Mouse (Mus musculus) kidney, embryonic 14.5 days (tissue): ENCODE results near the gene Fbn1. TPM values are rescaled to one million over a fixed set of nuclear protein-coding genes. Genes with fewer than 3 reads are reported as not detected.

Experiments
- ATAC-seq: fragments of 200-750 bp; cut with Nextera tagmentation; 2 replicates; pipeline ENCODE4 v1.8.0; 2017; ENCODE audit warnings: moderate number of reproducible peaks, mild to moderate bottlenecking, moderate TSS enrichment, moderate library complexity; ENCODE audit not compliant: low FRiP score, low TSS enrichment
- H3K27ac ChIP-seq: fragments of 300-500 bp; sonication (generic); 2 replicates; pipeline ENCODE4 v1.5.1; 2014; ENCODE audit warnings: low read depth, mild to moderate bottlenecking, low read length, moderate library complexity, mixed read lengths
- H3K27me3 ChIP-seq: fragments of 300-500 bp; sonication (generic); 2 replicates; pipeline ENCODE4 v1.6.1; 2014; ENCODE audit warnings: mild to moderate bottlenecking, low read length; ENCODE audit not compliant: control insufficient read depth, insufficient read depth
- H3K36me3 ChIP-seq: fragments of 300-500 bp; sonication (generic); 2 replicates; pipeline ENCODE4 v1.6.1; 2014; ENCODE audit warnings: low read length, mixed read lengths; ENCODE audit not compliant: control insufficient read depth, insufficient read depth
- H3K4me1 ChIP-seq: fragments of 300-500 bp; sonication (generic); 2 replicates; pipeline ENCODE4 v1.6.1; 2014; ENCODE audit warnings: low read length, mixed read lengths; ENCODE audit not compliant: control insufficient read depth, insufficient read depth
- H3K4me2 ChIP-seq: fragments of 300-500 bp; sonication (generic); replicated peaks from 2 replicates; pipeline ENCODE4 v1.6.1; 2014; ENCODE audit warnings: low read depth, mild to moderate bottlenecking, low read length
- H3K4me3 ChIP-seq: fragments of 300-500 bp; sonication (generic); 2 replicates; pipeline ENCODE4 v1.5.1; 2014; ENCODE audit warnings: mild to moderate bottlenecking, low read length
- H3K9ac ChIP-seq: fragments of 300-500 bp; sonication (generic); 2 replicates; pipeline ENCODE4 v1.6.1; 2014; ENCODE audit warnings: low read depth, mild to moderate bottlenecking, low read length, moderate library complexity
- H3K9me3 ChIP-seq: fragments of 300-500 bp; sonication (generic); 2 replicates; pipeline ENCODE4 v1.6.1; 2016; ENCODE audit warnings: low read length; ENCODE audit not compliant: control insufficient read depth
- WGBS: fragments of 180-500 bp; shearing (Covaris S2); extraction: QIAGEN DNeasy Blood & Tissue Kit; methylation state at CpG from one replicate; pipeline ENCODE4 v1.1.7; 2014; 5-methylcytosine and 5-hydroxymethylcytosine counted together
- polyA plus RNA-seq: library from polyadenylated mRNA; unstranded; fragments of >200 nt; fragmentation: Nextera tagmentation; extraction: Ambion mirVana; gene quantifications from 2 replicates; pipeline ENCODE4 v1.2.1, GENCODE M21; 2014

The Fbn1 gene
- polyA plus RNA-seq = 10.9 and 19.8 TPM in 2 replicates

DNA sequence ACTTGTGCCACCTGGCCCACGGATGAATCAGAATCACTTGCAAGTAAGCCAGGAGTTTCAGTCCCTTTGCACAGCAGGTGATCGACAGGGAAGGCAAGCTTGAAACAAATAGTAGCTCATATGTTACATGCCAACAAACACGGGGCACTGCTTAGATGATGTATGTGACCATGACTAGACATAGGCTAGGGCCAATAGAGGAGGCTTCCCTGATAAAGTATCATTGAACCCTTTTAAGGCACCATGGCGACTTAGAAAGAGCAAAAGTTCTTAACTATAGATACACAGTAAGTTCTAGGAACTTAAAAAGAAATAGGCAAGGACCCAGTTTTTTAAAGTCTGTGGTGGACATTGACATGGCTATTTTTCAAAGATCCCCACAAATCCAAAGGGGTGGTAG, at the start of gene Fbn1:
Gene Fbn1, minus strand, starts transcription at position 101 of the 400 bp plus-strand sequence.
- H3K36me3 ChIP-seq = no peaks in the 10 kb centered on the region
- WGBS = 84% methylated on average over 4 of the region's 4 CpGs
- H3K9ac ChIP-seq = peak within 1 kb of the TSS; percentile 77
- H3K4me2 ChIP-seq = peak within 1 kb of the TSS; percentile 94
- H3K27ac ChIP-seq = peak within 1 kb of the TSS; percentile 70; the same call in 1 of the 2 replicates
- no peak for ATAC-seq
- no peaks in the 10 kb centered on the region for H3K4me1 ChIP-seq
- H3K4me3 ChIP-seq = peak within 1 kb of the TSS; percentile 70
- no peaks in the 10 kb centered on the region for H3K9me3 ChIP-seq
- peaks cover 4% of the 10 kb centered on the region; the same call in 1 of the 2 replicates for H3K27me3 ChIP-seq

DNA sequence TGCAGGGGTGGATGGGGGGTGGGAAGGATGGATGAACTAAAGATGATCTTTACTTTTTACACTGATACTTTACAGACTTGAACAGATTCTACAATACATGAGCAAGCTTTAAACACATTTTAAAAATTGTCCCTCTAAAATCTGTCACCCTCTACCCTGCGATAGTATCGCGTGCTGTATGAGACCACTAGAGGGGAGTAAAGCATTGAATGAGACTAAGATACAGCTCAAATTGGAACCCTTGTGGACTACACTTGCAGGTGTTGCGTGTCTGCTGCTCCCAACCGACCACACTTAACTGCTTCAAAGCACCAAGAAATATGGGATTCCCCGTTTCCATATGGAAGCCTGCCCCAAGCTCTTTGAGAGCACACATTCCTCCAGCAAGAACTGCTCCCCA, 48.0 kb upstream of the Fbn1 start:
- ATAC-seq = no peak; the same call in 1 of the 2 replicates
- Histone ChIP-seq H3K27ac (no peak overlapping the region), H3K4me1 (no peaks in the 10 kb centered on the region), H3K9me3 (no peaks in the 10 kb centered on the region), H3K4me2 (no peak overlapping the region), H3K27me3 (no peaks in the 10 kb centered on the region), H3K4me3 (no peak overlapping the region), H3K9ac (no peak overlapping the region), H3K36me3 (no peaks in the 10 kb centered on the region)
- WGBS = 75% methylated on average over 6 of the region's 6 CpGs

DNA sequence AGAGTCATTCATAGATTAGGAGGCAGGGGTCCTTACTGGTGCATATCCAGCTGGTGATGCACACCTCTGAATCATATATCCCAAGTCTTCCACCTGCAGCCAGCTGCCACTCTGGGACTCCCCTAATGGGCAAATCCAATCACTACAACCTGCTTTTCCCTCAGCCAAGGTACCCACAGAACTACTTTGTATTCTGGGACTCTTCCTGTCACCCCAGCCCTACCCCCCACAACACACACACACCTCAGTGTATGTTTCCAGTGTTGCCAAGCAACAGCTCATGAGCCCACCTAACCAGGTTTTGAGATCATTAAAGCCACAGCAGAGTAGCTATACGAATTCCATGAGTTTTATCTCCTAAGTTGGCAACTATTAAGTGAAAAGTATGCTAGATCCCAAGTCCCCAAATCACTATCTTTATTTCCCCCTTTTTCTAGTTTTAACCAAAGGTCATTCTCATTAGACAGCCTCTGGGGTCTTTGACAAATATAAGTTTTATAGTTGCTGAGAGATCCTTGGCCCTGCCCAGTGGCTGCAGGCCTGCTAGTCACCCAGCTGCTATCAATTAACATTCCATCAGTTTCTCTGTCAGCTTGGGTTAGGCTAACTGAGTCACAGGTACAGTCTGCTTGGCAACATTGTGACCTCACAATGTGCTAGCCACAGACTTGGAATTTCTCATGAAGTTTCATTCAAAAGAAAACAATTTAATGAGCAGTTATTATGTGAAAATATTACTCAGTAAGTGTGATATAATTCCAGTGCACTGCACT, 41.2 kb upstream of the Fbn1 start:
- Histone ChIP-seq H3K4me2 (no peak overlapping the region), H3K4me1 (0 out of 2 replicates have a peak, but pooled peaks cover 3% of the 10 kb centered on the region), H3K27me3 (no peaks in the 10 kb centered on the region), H3K9ac (no peak overlapping the region), H3K36me3 (no peaks in the 10 kb centered on the region), H3K4me3 (no peak overlapping the region), H3K27ac (no peak overlapping the region), H3K9me3 (no peaks in the 10 kb centered on the region; the same call in 1 of the 2 replicates)
- WGBS = 63% methylated on average over 1 of the region's 1 CpGs
- ATAC-seq = no peak

DNA sequence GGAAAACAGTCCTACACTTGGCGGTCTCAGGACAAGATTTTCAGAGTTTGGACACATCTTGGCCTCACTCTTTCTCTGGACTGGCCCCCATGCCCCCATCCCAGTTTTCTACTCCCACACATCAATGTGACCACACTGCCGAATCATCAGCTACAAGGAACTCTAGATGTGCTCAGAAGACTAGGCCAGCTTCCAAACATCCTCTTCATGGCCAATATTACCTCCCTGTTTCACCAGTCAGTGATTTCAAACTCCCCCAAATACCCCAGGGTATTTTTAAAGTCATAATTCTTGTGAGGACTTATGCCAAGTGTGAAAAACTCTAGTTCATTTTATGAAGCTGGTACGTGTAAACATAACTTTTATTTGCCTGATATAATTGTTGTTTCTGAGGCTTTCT, 37.2 kb upstream of the Fbn1 start:
- H3K4me3 ChIP-seq = no peak overlapping the region
- 62% methylated on average over 3 of the region's 3 CpGs for WGBS
- no peak overlapping the region for H3K9ac ChIP-seq
- H3K4me2 ChIP-seq = no peak overlapping the region
- H3K4me1 ChIP-seq = 0 out of 2 replicates have a peak, but pooled peaks cover 3% of the 10 kb centered on the region
- ATAC-seq = no peak
- no peaks in the 10 kb centered on the region; the same call in 1 of the 2 replicates for H3K9me3 ChIP-seq
- no peaks in the 10 kb centered on the region for H3K27me3 ChIP-seq
- H3K27ac ChIP-seq = no peak overlapping the region
- H3K36me3 ChIP-seq = no peaks in the 10 kb centered on the region

DNA sequence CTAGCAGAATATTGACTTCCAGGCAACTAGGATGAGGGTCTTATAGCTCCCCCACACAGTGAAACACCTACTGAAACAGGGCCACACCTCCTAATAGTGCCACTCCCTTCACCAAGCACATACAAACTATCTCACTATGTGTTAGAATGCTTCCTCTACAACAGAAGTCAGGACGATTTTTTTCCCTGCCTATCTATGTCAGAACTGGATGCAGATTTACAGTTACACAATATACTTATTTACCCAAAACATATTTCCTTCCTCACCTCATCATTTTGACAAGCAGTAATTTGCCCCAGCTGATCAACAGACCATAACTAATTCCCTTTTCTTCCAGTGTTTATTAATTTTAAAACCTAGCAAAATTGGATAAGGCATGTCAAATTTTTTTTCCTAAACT, 35.9 kb upstream of the Fbn1 start:
- Histone ChIP-seq H3K4me2 (no peak overlapping the region), H3K9me3 (no peaks in the 10 kb centered on the region; the same call in 1 of the 2 replicates), H3K36me3 (no peaks in the 10 kb centered on the region), H3K9ac (no peak overlapping the region), H3K4me3 (no peak overlapping the region), H3K4me1 (0 out of 2 replicates have a peak, but pooled peaks cover 3% of the 10 kb centered on the region), H3K27ac (no peak overlapping the region), H3K27me3 (no peaks in the 10 kb centered on the region)
- WGBS = 67% methylated on average over 1 of the region's 1 CpGs
- ATAC-seq = no peak

DNA sequence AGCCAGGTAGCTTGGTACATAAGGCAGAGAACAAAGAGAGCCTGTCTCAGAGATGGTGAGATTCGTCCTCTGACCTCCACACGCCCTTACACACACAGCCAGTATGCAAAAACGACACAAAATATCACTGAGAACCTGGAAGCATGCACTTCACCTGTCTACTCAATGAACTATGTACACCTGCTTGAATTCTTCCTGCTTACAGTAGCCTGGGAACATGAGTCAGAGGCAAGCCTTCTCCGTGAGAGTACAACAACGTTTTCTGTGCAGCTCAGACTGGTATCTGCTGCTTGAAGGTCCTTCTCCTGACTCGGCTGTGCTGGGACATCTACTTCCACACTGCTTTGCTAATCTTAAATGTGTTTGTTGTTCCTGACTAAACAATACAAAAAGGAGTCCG, 33.7 kb upstream of the Fbn1 start:
- Histone ChIP-seq H3K4me1 (0 out of 2 replicates have a peak, but pooled peaks cover 3% of the 10 kb centered on the region), H3K36me3 (no peaks in the 10 kb centered on the region)
- WGBS = 79% methylated on average over 7 of the region's 7 CpGs

DNA sequence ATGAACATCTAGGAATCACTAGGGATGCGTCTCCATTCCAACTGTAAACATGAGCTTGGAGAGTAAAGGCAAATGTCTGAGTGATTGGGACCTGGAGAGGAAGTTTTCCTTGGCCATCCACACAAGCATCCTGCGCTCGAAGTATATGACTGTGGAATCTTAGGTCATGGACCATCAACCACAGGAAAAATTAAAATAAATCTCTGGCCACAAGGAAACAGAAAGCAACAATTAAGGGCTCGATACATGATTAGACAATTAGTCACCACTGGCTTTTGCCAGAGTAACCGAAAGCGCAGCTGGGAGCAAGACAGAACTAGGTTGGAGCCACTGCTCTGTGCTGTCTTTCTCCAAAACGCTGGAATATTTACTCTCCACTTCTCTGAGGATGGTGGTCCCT, 32.8 kb upstream of the Fbn1 start:
- no peak for ATAC-seq
- 0 out of 2 replicates have a peak, but pooled peaks cover 3% of the 10 kb centered on the region for H3K4me1 ChIP-seq
- H3K9ac ChIP-seq = no peak overlapping the region
- H3K9me3 ChIP-seq = no peaks in the 10 kb centered on the region
- H3K27ac ChIP-seq = no peak overlapping the region
- no peaks in the 10 kb centered on the region for H3K27me3 ChIP-seq
- H3K36me3 ChIP-seq = no peaks in the 10 kb centered on the region
- no peak overlapping the region for H3K4me3 ChIP-seq
- WGBS = 68% methylated on average over 7 of the region's 7 CpGs
- H3K4me2 ChIP-seq = no peak overlapping the region

More for the DNA sequence above, 33.7 kb upstream of the Fbn1 start:
- Histone ChIP-seq H3K27ac (no peak overlapping the region), H3K4me3 (no peak overlapping the region), H3K9me3 (no peaks in the 10 kb centered on the region; the same call in 1 of the 2 replicates), H3K4me2 (no peak overlapping the region), H3K9ac (no peak overlapping the region), H3K27me3 (no peaks in the 10 kb centered on the region)
- no peak for ATAC-seq

DNA sequence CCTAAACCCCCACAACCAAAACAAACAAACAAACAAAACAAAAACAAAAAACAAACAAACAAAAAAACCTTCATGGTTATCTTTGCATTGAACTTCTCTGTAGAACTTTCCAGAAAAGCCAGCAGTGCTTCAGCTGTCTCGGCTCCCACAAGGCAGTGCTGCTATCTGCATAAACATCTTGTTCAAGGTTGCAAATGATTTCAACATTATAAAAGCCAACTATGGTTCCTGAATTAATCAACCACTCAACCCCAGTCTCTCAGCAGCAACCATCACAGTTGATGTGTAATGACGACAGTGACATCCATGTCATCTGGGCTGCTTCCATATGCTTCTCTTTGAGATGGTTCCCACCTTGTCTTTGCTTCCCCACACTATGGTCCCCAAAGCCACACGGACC, 31.8 kb upstream of the Fbn1 start:
- H3K4me2 ChIP-seq = no peak overlapping the region
- H3K36me3 ChIP-seq = no peaks in the 10 kb centered on the region
- H3K9ac ChIP-seq = no peak overlapping the region
- ATAC-seq = no peak
- no peak overlapping the region for H3K4me3 ChIP-seq
- H3K4me1 ChIP-seq = 0 out of 2 replicates have a peak, but pooled peaks cover 3% of the 10 kb centered on the region
- H3K27me3 ChIP-seq = no peaks in the 10 kb centered on the region
- 87% methylated on average over 3 of the region's 3 CpGs for WGBS
- H3K27ac ChIP-seq = no peak overlapping the region
- no peaks in the 10 kb centered on the region for H3K9me3 ChIP-seq

DNA sequence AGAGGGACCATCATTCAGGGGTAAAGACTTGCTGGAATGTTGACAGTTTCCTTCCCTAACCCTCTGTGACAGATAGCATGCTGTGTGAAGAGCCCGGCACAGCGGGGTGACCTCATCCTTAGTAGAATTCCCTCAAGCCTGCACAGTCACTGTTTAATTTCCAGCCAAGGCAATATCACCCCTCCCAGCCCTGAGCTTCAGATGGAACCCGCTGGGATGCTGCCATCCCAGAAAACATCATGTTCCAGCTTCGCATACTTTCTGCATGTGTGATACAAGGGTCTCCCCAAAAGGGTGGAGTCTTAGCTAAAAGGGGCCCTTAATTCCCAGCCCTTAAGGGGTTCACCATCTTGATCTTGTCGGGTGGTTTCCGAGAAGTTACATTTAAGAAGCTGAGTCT, 22.9 kb upstream of the Fbn1 start:
- 81% methylated on average over 6 of the region's 6 CpGs for WGBS
- H3K27ac ChIP-seq = no peak overlapping the region
- no peaks in the 10 kb centered on the region for H3K9me3 ChIP-seq
- H3K4me2 ChIP-seq = no peak overlapping the region
- no peaks in the 10 kb centered on the region for H3K4me1 ChIP-seq
- no peak overlapping the region for H3K9ac ChIP-seq
- H3K27me3 ChIP-seq = no peaks in the 10 kb centered on the region
- no peak for ATAC-seq
- no peak overlapping the region for H3K4me3 ChIP-seq
- no peaks in the 10 kb centered on the region for H3K36me3 ChIP-seq
